Mouse (Mus musculus): ENCODE data around the gene Ccdc92.

GRCm38 (mm10) chr5:124891921-124892370 lies 29.7 kb upstream of the Ccdc92 start:
- no peak for TF ChIP-seq CTCF (IDR thresholded peaks at IDR 0.05 in 2 of 3, conservative IDR thresholded peaks at IDR 0.05 in 1 of 3; ENCODE audit: control insufficient read depth in 1 of 3, insufficient read depth in 1 of 3, low read depth in 2 of 3, low read length in 3 of 3, poor library complexity in 1 of 3, severe bottlenecking in 1 of 3)
- TF ChIP-seq ZNF384 (IDR thresholded peaks at IDR 0.05; ENCODE audit: low read depth, low read length), result no peak
- TF ChIP-seq POLR2A (IDR thresholded peaks at IDR 0.05; ENCODE audit: control insufficient read depth in 1 of 2, insufficient read depth in 1 of 2, low read depth in 1 of 2, low read length in 2 of 2, poor library complexity in 1 of 2), result no peak
- TF ChIP-seq USF1 (IDR thresholded peaks at IDR 0.05; ENCODE audit: low read depth, low read length), result no peak
- TF ChIP-seq BHLHE40 (IDR thresholded peaks at IDR 0.05; ENCODE audit: borderline replicate concordance, low read depth, low read length), result no peak
- no peak for TF ChIP-seq USF2 (IDR thresholded peaks at IDR 0.05; ENCODE audit: borderline replicate concordance in 1 of 2, insufficient read depth in 1 of 2, low read depth in 1 of 2, low read length in 2 of 2)
- TF ChIP-seq ETS1 (IDR thresholded peaks at IDR 0.05; ENCODE audit: low read depth, low read length), result no peak
- no peak for TF ChIP-seq TBP (IDR thresholded peaks at IDR 0.05; ENCODE audit: low read depth, low read length)
